Mouse (Mus musculus) kidney, adult 2 months (tissue): Measurements from ENCODE around the gene Prpf18.

Experiments
- CTCF ChIP-seq: fragments of 200-500 bp; conservative IDR thresholded peaks from 2 replicates; pipeline ENCODE4 v1.5.1; 2011; ENCODE audit warnings: low read depth, mild to moderate bottlenecking, control low read depth, low read length, moderate library complexity, mixed read lengths; ENCODE audit not compliant: insufficient read depth, insufficient read length
- POLR2A ChIP-seq: fragments of 200-500 bp; IDR thresholded peaks from one replicate; pipeline ENCODE4 v1.6.1; 2011; ENCODE audit warnings: low read depth, low read length, control low read depth

- TF ChIP-seq POLR2A (no peak), CTCF (no peak)
Observed at GRCm38 (mm10) chr2:4671636-4672035, 19.7 kb upstream of the Prpf18 start.
